Mouse (Mus musculus): ENCODE results near the gene Cdc6.
"Not testable (repeated sequence)": the region's sequence is repeated elsewhere in the genome, so short reads cannot be mapped to it uniquely, and the experiment has no call there.

Cdc6 gene

GRCm38 (mm10) chr11:98932293-98933091 lies 24.9 kb downstream of the Cdc6 start:
- DNase-seq, result no peak

DNA sequence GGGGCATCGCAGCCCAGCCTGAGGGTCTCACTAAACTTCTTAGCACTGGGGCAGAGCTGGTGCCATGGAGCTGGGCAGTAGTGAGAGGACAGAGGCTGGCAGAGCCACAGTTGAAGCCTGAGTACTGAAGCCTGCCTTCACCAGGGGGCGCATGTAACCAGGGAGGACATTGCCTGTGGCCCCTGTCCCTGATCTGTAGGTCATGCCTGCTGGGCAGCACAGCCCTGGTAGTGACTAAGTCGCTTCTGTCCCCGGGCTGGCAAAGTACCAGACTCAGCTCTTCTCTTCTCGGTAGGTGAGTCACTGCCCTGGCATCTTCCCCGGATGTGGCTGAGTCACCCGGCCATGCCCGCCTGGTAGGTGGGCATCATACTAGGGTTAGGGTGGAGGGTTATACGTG lies 25.6 kb downstream of the Cdc6 start:
- DNase-seq, result peak; percentile 72

- DNase-seq, result not testable (repeated sequence)
These were observed 26.2 kb downstream of the Cdc6 start for GRCm38 (mm10) chr11:98933847-98934246.

- no peak for DNase-seq
These were observed 26.8 kb downstream of the Cdc6 start for GRCm38 (mm10) chr11:98934367-98934766.

DNA sequence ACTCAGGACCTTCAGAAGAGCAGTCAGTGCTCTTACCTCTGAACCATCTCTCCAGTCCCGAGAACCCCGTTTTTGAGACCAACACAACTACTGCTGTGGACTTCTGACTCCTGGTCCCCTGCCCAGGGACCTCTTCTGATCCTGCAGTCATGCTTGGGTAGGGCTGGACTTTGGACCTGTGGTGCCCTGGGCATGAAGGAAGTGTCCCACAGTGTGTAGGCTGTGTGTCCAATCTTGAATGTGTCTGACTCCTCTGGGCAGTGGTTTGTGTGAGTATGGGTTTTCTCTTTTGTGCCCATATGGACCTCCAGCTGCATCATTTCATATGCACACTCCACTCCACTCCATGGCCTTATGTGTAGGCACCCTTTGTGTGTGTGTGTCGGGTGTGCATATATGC lies 27.5 kb downstream of the Cdc6 start:
- DNase-seq, result no peak

DNA sequence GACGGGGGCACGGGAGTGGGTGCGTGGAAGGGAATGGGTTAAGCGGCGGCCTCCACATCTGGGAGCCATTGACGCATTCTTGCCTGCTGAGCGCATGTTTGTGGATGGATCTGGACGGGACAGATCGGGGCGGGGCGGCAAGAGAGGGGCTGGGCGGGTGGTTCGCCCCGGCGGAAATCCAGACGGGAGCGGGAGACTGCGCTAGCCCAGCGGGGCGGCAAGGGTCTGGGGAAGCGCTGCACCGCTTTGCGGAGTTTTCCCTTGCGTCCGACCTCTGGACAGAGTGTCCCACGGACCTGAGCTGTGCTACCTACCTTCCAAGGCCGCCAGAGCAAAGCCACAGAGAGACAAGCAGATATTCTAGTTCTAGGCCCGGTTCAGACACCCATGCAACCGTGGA lies 28.6 kb downstream of the Cdc6 start:
- no peak for DNase-seq

GRCm38 (mm10) chr11:98936606-98937409 lies 29.2 kb downstream of the Cdc6 start:
- DNase-seq, result no peak

DNA sequence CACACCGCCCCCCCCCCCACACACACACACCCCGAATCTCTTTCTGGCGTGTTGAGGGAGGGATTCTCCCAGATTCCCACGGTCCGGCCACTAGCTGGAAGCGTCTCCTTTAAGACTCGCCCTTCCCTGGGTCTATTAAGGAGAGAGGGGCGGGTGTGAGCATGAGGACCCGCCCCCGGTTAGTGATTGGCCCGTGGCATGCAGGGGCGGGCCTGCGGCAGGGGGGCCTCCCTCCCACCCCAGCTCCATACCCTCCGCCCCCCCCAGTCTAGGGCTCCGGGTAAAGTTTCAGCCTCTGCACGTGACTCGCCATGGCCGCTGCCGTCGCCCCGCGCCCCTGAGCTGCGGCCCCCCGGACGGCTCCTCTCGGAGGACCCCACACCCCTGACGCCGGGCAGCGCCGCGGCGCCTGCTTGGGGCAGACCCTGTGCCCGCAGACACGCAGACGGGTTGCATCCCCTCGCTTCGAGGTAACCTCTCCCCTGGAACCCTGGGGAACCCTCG lies 29.9 kb downstream of the Cdc6 start:
- DNase-seq, result peak; percentile 89

DNA sequence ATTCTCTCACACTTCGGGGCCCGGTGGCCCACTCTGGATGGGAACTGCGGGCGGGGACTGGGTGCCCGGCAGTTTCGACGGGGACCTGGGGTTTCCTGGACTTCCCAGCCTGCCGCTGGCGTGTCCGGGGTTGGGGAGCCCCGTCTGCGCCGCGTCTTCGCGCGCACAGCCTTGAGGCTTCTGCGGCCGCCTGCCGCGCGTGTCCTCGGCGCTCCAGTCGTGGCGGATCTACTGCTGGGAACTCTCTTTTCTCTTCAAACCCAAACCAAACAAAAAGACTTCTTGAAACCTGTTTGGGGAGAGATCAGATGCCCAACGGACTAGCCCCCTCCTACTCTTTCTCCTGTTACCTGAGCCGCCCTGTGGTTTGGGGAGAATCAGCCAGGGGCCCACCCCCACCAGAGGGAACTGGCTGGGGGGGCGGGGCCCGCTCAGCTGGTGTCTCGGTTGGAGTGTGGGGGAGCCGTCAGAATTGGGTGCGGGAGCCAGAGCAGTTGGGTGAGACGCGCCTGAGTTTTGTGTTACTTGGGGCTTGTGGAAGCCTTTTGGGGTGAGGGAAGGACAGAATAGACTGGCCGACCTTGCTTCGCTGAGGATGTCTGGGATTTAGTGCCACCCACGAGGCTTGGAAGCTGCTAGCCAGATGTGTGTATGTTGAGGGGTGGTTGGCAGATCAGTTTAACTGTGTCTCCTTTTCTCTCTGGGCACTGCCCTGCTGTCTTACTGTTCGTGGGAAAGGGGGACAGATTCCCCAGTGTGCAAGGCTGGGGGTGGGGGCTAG lies 30.5 kb downstream of the Cdc6 start:
- peak; percentile 79 for DNase-seq

DNA sequence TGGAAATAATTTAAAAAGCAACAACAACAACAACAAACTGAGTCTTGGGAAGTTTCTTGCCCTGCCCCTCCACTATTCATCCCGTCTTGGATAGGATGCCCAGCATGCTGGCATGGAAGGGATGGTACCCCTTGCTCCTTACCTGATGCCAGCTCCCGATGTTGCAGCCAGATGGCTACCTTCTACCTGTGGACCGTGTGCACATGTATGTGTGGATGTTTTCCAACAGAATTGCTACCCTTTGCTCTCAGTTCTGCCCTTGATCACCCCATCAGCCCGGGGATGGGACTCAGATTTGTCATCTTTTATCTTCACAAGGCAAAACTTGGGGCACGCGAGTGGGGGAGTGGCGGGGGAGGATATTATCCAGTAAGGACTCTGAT lies 31.1 kb downstream of the Cdc6 start:
- no peak for DNase-seq

- peak; percentile 73 for DNase-seq
These were observed 31.7 kb downstream of the Cdc6 start for GRCm38 (mm10) chr11:98939084-98939952.

DNA sequence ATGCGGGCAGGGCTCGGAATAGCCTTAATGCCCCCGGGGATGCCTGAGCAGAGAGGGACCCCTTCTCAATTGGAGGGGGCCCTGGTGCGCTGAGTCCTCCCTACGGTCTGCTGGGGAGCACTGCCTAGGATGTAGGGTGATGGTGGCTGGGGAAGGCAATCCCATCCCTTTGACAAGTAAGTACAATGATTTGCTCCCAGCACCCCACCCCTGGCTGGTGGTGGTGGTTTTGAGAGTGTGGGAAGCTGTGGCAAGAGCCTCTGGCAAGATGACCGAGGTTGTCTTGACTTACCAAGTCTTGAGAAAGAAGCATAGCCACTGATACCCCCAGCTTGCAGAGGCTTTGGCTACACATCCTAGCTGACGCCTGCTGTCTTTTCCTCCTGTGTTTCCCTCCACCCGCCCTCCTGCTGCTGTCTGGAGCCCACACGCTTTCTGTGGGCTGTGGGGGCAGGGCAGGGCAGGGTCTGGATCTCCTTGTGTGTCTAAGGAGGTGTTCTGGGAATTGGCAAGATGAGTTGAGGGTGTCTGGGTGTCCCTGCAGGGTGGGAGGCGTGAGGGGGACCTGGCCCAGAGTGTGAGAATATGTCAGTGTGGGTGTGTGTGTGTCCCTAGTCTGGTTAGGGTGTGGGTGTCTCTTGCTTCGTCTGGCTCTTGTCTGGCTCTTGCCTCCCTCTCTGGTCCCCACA lies 32.5 kb downstream of the Cdc6 start:
- no peak for DNase-seq

DNA sequence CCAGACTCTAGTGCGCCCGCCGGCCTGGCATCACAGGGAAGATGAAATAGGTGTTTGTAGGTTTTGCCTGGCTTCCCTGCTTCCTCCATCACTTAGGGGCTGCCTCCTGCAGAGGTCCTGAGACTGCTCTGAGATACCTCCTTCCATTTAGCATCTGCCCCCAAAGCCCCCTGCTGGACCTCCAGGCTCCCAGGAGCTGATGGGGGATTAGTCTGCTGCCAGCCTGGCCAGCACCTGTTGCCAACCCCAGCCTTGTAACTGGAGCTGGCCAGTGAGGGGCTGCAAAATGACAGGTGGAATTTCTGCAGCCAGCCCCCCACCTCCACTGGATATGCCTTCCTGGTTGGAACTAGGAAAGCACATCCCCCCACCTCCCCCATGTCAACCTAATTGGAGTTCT lies 33.2 kb downstream of the Cdc6 start:
- no peak for DNase-seq

- no peak for DNase-seq
These were observed 33.8 kb downstream of the Cdc6 start for GRCm38 (mm10) chr11:98941341-98941825.

DNA sequence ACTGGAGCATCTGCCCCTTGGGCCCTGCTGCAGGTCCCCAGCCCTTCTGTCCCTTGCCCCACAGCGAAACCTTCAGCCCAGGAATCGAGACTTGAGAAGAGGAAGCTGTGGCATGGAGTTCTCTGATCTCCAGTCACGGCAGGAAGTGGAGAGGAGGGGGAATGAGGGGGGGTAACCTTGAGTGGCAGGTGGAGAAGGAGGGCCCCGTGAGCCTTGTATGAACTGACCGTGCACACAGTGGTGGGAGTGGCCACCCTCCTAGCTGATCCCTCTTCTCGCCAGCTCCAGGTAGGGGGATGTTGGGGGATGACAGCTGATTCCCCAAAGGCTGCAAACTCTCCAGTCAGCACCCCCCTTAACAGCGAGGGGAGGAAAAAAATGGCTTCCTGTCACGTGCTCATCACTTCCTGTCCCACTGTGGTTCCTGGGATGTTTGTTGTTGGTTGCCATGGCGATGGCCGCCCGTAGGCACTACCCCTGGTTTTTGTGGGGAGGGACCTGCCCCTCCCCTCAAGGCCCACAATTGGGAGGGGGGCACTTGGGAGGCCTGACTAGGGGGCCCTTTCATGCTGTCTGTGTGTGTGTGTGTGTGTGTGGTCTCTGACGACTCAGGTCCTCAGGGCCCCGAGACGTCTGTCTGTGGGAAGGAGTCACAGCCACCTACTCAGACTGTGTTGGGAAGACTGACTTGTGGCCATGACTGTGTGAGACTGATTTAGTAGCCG lies 34.4 kb downstream of the Cdc6 start:
- peak; percentile 92 for DNase-seq

DNA sequence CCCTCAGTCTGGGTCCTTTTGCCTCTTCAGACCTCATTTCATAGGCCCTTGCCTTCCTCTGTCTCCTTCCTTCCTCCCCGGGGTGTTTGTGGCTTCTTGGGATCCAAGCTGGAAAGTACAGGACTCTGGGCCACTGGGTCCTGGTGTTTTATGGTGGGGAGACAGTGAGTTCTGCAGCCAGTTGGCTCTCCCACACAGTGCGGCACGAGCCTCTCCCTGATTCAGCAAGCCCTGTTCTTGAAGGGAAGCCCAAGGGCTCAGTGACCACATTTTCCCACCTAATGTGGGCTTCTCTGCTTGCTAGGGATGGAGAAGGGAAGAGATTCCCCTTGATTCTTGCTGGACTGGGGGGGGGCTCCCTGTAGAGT lies 34.9 kb downstream of the Cdc6 start:
- DNase-seq, result no peak

GRCm38 (mm10) chr11:98942923-98943641 lies 35.5 kb downstream of the Cdc6 start:
- no peak for DNase-seq

GRCm38 (mm10) chr11:98943741-98944461 lies 36.3 kb downstream of the Cdc6 start:
- no peak for DNase-seq

DNA sequence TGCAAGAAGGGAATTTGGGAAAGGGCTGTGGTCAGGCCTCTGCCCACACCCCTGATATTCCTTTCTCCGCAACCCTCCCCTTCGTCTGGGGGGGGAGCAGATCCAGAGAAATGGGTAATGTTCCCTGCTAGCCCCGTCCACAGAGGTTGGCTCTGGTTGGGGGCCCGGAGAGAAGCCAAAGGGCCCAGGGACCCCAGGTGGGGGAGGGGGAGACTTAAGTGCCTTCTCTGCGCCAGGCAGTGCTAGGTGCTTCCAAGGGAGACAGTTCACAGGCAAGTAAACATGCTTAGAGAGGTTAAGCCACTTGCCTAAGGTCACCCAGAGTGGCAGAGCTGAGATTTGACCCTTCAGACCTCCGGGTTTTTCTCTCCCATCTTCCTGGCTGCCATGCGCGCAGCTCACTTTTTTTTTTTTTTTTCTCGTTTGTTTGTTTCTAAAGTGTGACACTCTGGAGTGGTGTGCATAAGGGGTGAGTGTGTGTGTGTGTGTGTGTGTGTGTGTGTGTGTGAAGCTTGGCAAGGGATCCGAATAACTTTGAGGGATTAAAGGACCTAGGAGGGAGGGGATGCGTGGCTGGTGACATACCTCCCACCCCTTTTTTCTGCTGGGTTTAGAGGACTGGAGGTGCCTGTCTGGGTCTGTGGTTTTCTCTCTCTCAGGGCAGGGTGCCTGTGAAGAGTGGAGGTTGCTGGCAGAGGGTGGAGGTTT lies 37.5 kb downstream of the Cdc6 start:
- peak; percentile 72 for DNase-seq
